Mouse (Mus musculus) adrenal gland, postnatal 25 days (tissue): ENCODE measurements around the gene Cbr1. TPM values are rescaled to one million over a fixed set of nuclear protein-coding genes. Genes with fewer than 3 reads are reported as not detected.
"Not testable (repeated sequence)": the region's sequence is repeated elsewhere in the genome, so short reads cannot be mapped to it uniquely, and the experiment has no call there.

Experiments used
- DNase-seq: peaks from one replicate; pipeline ENCODE4 v3.0.0; 2021; ENCODE audit warnings: mixed read lengths
- total RNA-seq: library from RNA; stranded (reverse); gene quantifications from 2 replicates; pipeline ENCODE4 v1.2.3, GENCODE M21; 2021

Gene Cbr1
- total RNA-seq, 1 experiment from 2014 or later = 98.4 TPM

- DNase-seq = no peak
Measured at GRCm38 (mm10) chr16:93597551-93597950, 8.1 kb upstream of the Cbr1 start.

DNA sequence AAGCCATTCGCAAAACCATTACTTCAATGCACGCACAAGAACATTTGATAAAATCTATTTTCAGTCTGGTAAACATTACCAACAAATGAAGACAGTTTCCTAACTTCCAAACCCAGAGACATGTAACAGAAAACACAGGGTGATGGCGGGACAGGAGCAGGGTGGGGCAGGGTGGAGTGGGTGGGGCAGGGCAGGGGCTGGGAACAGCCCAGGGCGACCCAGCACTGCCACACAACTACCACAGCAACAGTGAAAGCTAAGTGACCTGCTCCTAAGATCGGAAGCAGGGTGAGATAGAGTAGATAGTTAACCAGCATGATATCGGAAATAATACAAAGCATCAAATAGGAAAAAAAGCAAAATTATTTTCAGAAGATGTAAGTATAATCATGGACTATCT, 6.2 kb upstream of the Cbr1 start:
- no peak for DNase-seq

- peak; percentile 96 for DNase-seq
Measured at GRCm38 (mm10) chr16:93603439-93604212, 2.0 kb upstream of the Cbr1 start, which contains the start of gene Setd4. Setd4 (minus strand) TSS chr16:93604063.

DNA sequence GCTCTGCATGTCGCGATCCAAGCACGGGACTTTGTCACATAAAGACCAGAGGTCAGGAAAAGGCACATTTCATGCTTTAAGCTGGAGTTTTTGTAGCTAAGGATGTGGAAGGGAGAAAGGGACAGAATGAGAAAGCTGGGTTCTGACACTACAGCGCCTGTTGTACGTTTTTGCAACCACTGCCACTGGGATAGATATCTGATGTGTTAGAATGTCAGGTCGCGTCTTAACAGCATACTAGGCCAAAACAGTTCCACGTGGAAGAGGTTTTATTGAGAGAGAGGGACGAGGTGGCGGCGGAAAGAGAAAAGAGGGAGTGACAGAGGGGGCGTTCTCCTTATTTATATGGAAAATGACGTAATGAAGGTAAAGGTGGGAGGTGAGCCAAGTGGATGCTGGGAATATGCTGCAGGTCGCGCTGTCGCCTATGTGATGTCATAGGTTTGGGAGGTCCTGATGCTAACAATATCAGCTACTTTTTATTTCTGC, 1.1 kb upstream of the Cbr1 start:
- DNase-seq = no peak

- no peak for DNase-seq
Measured at GRCm38 (mm10) chr16:93606146-93606545, 493 bp downstream of the Cbr1 start.

- DNase-seq = peak; percentile 85
Measured at GRCm38 (mm10) chr16:93607669-93608101, 2.0 kb downstream of the Cbr1 start.

DNA sequence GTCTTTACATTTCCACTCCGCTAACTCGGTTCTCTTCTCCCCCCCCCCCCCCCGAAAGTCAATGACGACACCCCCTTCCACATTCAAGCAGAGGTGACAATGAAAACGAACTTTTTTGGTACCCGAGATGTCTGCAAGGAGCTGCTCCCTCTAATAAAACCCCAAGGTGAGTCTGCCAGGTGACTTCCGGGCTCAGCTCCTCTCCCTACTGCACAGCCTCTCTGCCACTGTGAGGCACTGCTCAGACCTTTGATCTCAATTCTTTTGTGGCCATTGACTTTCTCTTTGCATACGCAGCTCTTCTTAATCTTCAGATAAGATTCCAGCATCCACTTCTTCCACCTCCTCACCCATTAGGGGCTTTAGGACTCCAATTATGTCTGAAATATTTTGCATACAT, 3.1 kb downstream of the Cbr1 start:
- DNase-seq = no peak

- DNase-seq = no peak
Measured at GRCm38 (mm10) chr16:93609796-93610195, 4.1 kb downstream of the Cbr1 start.

DNA sequence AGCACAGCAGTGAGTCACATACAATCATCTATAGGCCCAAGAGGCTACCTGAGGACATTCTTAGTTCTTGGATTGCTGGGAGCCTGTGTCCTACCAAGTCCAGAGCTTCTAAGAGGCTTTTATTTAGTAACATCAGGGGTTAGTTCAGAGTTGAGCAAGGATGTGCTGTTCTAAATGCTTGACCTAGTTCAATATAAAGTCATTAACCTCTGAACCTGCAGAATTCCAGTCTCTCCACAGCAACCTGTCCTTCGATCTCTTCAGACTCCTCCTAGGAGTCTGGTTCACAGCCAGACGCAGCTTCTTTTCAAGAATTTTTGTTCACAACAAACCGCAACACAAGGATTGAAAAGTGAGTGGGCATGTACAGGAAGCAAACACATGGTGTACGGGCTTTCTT, 5.3 kb downstream of the Cbr1 start:
- no peak for DNase-seq

- DNase-seq = peak; percentile 80
Measured at GRCm38 (mm10) chr16:93615118-93615870, 9.6 kb downstream of the Cbr1 start.

GRCm38 (mm10) chr16:93623759-93624158, 18.1 kb downstream of the Cbr1 start:
- not testable (repeated sequence) for DNase-seq

DNA sequence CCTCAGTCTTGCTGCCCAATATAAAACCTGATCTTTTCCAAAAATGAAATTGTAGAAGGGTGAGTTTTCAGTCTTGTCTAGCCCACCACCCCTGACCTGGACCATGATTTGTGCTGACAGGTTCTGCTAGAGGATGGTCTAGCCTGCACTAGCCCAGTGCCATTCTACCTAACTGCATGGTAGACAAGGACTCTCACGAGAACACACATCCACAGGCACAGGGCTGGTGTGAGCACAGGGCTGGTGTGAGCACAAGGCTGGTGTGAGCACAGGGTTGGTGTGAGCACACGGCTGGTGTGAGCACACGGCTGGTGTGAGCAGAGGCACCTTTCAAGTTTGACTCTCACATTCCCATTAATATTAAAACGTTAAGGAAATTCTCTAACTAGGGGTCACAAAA, 19.0 kb downstream of the Cbr1 start:
- DNase-seq = no peak

DNA sequence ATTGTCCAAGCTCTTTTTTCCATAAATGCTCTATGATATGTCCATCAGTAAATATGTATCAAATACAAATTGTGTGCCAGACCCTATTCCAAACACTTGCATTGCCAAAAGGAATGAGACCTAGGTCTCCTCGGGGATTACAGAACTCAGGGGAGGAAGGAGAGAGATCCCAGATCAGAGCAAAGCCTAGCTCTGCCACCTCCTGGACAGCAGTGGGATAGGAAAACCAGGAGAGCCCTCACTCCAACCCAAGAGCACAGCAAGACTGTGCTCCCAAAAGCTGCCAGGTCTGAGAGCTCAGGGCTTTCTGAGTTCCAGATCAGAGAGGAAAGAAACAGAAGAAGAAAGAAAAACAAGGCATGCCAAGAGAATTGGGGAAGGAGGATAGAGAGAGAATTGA, 21.1 kb downstream of the Cbr1 start:
- DNase-seq = peak; percentile 33

DNA sequence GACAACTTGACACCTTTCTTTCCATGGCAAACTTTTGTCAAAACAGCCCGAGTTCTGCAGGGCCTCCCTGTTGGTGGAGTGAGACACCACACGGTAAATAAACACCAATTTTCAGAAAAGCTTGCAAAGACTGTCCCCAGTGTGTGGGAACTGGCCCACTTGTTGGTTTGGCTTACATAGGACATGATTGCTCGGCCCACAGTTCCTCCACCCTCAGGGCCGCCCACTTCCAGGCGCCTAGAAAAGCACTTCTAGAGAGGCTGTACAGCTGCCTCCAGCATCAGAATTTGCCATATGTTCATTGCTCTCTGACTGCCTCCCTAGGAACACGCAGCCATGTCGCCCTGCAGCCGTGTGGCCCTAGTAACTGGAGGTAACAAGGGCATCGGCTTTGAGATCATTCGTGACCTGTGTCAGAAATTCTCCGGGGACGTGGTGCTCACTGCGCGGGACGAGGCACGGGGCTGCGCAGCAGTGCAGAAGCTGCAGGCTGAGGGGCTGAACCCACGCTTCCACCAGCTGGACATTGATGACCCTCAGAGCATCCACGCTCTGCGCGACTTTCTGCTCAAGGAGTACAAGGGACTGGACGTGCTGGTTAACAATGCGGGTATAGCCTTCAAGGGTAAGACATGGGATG, 22.2 kb downstream of the Cbr1 start, which contains the start of gene Gm5678:
Gm5678 (plus strand) TSS at position 337 of the 640 bp plus-strand sequence.
- no peak for DNase-seq

DNA sequence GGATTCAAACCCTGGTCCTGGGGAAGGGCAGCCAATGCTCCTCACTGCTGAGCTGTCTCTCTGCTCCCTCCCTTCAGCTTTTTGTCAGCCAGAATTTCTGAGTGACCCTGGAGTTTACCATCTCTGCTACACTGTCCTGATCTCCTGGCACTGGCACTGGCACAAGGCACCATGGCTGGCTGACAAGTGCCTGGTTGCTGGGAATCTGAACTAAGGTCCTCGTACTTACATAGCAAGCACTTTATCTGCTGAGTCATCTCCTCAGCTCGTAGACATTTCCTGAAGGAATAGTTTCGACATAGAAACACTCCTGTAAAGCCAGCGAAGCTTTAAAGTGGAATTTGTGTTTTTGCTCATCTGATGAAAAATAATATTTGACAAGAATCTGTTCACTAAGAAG, 38.4 kb downstream of the Cbr1 start:
- no peak for DNase-seq

DNA sequence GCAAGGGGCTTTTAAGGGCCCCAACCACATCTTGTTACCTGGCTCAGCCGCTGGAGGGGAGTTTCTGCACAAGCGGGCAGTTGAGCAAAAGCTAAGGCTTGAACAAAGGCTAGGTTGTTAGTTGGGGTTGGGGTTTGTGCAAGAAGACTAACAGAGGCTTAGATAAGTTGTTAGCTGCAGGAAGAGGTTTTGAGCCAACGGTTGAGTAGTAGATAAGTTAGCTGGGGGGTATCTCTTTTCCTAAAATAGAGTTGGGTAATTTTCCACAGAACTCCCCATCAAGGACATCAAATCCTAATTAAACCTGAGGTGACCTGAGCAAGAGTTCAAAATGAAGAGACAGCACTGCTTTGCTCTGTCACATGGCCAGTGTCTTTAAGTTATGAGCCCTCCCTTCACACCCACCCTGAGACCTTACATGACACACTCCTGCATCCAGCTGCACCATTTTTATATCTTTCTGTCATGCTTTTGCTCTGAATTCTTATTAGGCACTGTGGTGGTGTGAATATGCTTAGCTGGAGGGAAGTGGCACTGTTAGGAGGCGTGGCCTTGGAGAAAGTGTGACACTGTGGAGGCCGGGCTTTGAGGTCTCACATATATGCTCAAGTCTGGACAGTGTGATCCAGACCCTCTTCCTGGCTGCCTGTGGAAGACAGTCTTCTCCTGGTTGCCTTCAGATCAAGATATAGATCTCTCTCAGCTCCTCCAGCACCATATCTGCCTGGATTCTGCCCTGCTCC, 43.0 kb downstream of the Cbr1 start:
- DNase-seq = no peak

Other genes with a start within 250 kb of the Cbr1 start
- 8.7 and 12.5 TPM in 2 replicates for gene Setd4, start 1.8 kb upstream of the Cbr1 start, total RNA-seq
- 4.6 and 6.9 TPM in 2 replicates for gene Gm5678, start 22.2 kb downstream of the Cbr1 start, total RNA-seq
- gene Cbr3, start 77.4 kb downstream of the Cbr1 start, total RNA-seq = 6.2 and 7.4 TPM in 2 replicates
- 19.9 and 21.3 TPM in 2 replicates for gene Dop1b, start 106.1 kb downstream of the Cbr1 start, total RNA-seq
- 35.5 and 44.5 TPM in 2 replicates for gene Morc3, start 226.3 kb downstream of the Cbr1 start, total RNA-seq